ENCODE assay signal across 8 mouse cellular contexts in the genomic region with DNA sequence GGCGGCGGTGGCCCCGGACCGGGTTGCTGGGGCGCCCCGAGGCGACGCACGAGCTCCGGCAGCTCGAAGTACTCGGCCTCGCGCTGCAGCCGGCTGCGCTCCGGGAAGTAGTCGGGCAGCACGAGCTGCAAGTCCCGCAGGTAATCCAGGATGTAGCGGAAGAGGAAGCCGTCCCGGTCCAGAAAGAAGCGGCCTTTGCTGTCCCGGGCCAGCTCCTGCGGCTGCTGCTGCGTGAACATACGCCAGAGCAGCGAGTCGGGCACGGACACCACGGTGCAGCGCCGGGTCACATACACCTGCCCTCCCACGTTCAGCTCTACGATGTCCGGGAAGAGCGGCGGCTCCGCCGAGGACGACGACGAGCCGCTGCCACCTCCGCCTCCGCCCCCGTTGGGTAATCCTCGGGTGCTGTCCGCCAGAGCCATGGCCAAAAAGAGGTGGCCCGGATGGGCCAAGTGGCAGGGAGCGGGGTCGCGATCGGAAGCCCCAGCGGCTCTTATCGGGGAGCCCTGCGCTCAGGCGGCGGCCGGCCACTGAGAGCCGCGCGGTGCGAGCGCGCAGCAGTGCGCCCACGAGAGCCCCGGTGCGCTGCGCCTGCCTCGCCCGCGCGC. TPM values are rescaled to one million over a fixed set of nuclear protein-coding genes. Genes with fewer than 3 reads are reported as not detected.
DNase-seq lines count a peak whose midpoint lies in the region; ATAC-seq and TF ChIP-seq lines count a peak whose summit lies in the region.

No protein-coding gene starts in this region.

- H3K9ac ChIP-seq in heart, embryonic 12.5 days: peak overlapping the region; percentile 76
- peak overlapping the region; percentile 71 for H3K9ac ChIP-seq in kidney, embryonic 14.5 days (ENCODE audit: low read depth, low read length)
- H3K9ac ChIP-seq in limb, embryonic 14.5 days (ENCODE audit: low read depth, low read length, severe bottlenecking): peak overlapping the region; percentile 89

- no peak for TF ChIP-seq CTCF in G1E (IDR thresholded peaks at IDR 0.05; ENCODE audit: low read depth, low read length)
- TF ChIP-seq CTCF in olfactory bulb, adult 2 months (IDR thresholded peaks at IDR 0.05; ENCODE audit: insufficient read depth, low read depth, low read length): no peak

- no peaks in the 10 kb centered on the region for H3K27me3 ChIP-seq in G1E (ENCODE audit: insufficient read depth, low read length)
- H3K27me3 ChIP-seq in heart, embryonic 12.5 days (replicated peaks): no peaks in the 10 kb centered on the region; the same call in 1 of the 2 replicates
- no peaks in the 10 kb centered on the region; the same call in 1 of the 2 replicates for H3K27me3 ChIP-seq in kidney, embryonic 14.5 days (ENCODE audit: control insufficient read depth, insufficient read depth, low read length)
- H3K27me3 ChIP-seq in limb, embryonic 14.5 days (ENCODE audit: control insufficient read depth, insufficient read depth, low read length): no peaks in the 10 kb centered on the region

- peak; percentile 92; the same call in 1 of the 2 replicates for TF ChIP-seq POLR2A in limb, embryonic 14.5 days (IDR thresholded peaks at IDR 0.05; ENCODE audit: borderline replicate concordance, extremely low read depth, insufficient read depth, insufficient read length)
- peak; percentile 87 for TF ChIP-seq POLR2A in olfactory bulb, adult 2 months (IDR thresholded peaks at IDR 0.05; ENCODE audit: insufficient read depth, low read depth, low read length)

- H3K36me3 ChIP-seq in G1E (replicated peaks): no peaks in the 10 kb centered on the region
- no peaks in the 10 kb centered on the region for H3K36me3 ChIP-seq in heart, embryonic 12.5 days
- H3K36me3 ChIP-seq in kidney, embryonic 14.5 days (ENCODE audit: control insufficient read depth, insufficient read depth, low read length): no peaks in the 10 kb centered on the region
- no peaks in the 10 kb centered on the region for H3K36me3 ChIP-seq in limb, embryonic 14.5 days (ENCODE audit: control insufficient read depth, insufficient read depth, low read length)

- peak overlapping the region; percentile 85 for H3K4me2 ChIP-seq in heart, embryonic 12.5 days
- peak overlapping the region; percentile 82 for H3K4me2 ChIP-seq in kidney, embryonic 14.5 days (replicated peaks; ENCODE audit: low read depth, low read length)
- peak overlapping the region; percentile 78 for H3K4me2 ChIP-seq in limb, embryonic 14.5 days (replicated peaks; ENCODE audit: low read depth, low read length, severe bottlenecking)

- H3K9me3 ChIP-seq in G1E (replicated peaks): peaks cover 35% of the 10 kb centered on the region
- no peaks in the 10 kb centered on the region for H3K9me3 ChIP-seq in heart, embryonic 12.5 days (replicated peaks)
- H3K9me3 ChIP-seq in kidney, embryonic 14.5 days (ENCODE audit: control insufficient read depth, low read length): no peaks in the 10 kb centered on the region
- H3K9me3 ChIP-seq in limb, embryonic 14.5 days (ENCODE audit: control insufficient read depth, low read length): no peaks in the 10 kb centered on the region

- H3K4me3 ChIP-seq in G1E (ENCODE audit: low read depth, low read length): peak overlapping the region; percentile 24; the same call in 1 of the 2 replicates
- peak overlapping the region; percentile 69 for H3K4me3 ChIP-seq in heart, embryonic 12.5 days
- H3K4me3 ChIP-seq in kidney, embryonic 14.5 days (ENCODE audit: low read length): peak overlapping the region; percentile 54
- peak overlapping the region; percentile 80 for H3K4me3 ChIP-seq in limb, embryonic 14.5 days (replicated peaks; ENCODE audit: low read length)
- H3K4me3 ChIP-seq in olfactory bulb, adult 2 months (ENCODE audit: insufficient read depth, low read depth, low read length): peak overlapping the region; percentile 85

- peak overlapping the region; percentile 72 for H3K27ac ChIP-seq in heart, embryonic 12.5 days (ENCODE audit: poor library complexity, severe bottlenecking)
- peak overlapping the region; percentile 63; the same call in 1 of the 2 replicates for H3K27ac ChIP-seq in kidney, embryonic 14.5 days (ENCODE audit: low read depth, low read length)
- peak overlapping the region; percentile 93 for H3K27ac ChIP-seq in limb, embryonic 14.5 days (replicated peaks; ENCODE audit: low read depth, low read length)
- H3K27ac ChIP-seq in olfactory bulb, adult 2 months (ENCODE audit: insufficient read depth, low read depth, low read length): peak overlapping the region; percentile 69

- 0% methylated on average over 74 of the region's 76 CpGs for WGBS in heart, embryonic 12.5 days
- under 1% methylated on average over 75 of the region's 76 CpGs for WGBS in kidney, embryonic 14.5 days
- WGBS in limb, embryonic 14.5 days: 1% methylated on average over 65 of the region's 76 CpGs
- WGBS in olfactory bulb, adult 2 months: under 1% methylated on average over 76 of the region's 76 CpGs

- peak; percentile 37 to 46 for DNase-seq in CD8-positive naive resting alpha-beta T cell, adult 2 months (ENCODE audit: low read depth in 2 of 2, low spot score in 2 of 2)
- no peak for DNase-seq in G1E (ENCODE audit: low spot score)
- DNase-seq in embryo, embryonic 11.5 days (ENCODE audit: low read depth, low spot score): peak; percentile 39
- DNase-seq in limb, embryonic 14.5 days (ENCODE audit: low spot score): no peak
- no peak for DNase-seq in adrenal gland, postnatal 25 days

- no peaks in the 10 kb centered on the region for H3K4me1 ChIP-seq in G1E (ENCODE audit: insufficient read depth, low read depth, low read length)
- H3K4me1 ChIP-seq in heart, embryonic 12.5 days (replicated peaks): peaks cover 12% of the 10 kb centered on the region
- H3K4me1 ChIP-seq in kidney, embryonic 14.5 days (ENCODE audit: control insufficient read depth, insufficient read depth, low read length): no peaks in the 10 kb centered on the region
- no peaks in the 10 kb centered on the region; the same call in 1 of the 2 replicates for H3K4me1 ChIP-seq in limb, embryonic 14.5 days (ENCODE audit: control insufficient read depth, insufficient read depth, low read length)
- peaks cover 5% of the 10 kb centered on the region for H3K4me1 ChIP-seq in olfactory bulb, adult 2 months (ENCODE audit: control insufficient read depth, insufficient read depth, low read length)

- no peak for ATAC-seq in G1E (ENCODE audit: extremely low read depth, insufficient number of reproducible peaks, low FRiP score, poor library complexity, severe bottlenecking)
- ATAC-seq in heart, embryonic 12.5 days (ENCODE audit: insufficient number of reproducible peaks, low FRiP score): peak; percentile 16
- ATAC-seq in kidney, embryonic 14.5 days (ENCODE audit: low FRiP score, low TSS enrichment): peak; percentile 36
- ATAC-seq in limb, embryonic 14.5 days (ENCODE audit: low FRiP score, low read depth): peak; percentile 36

RNA-seq across cellular contexts. Expression of a gene that starts 0.3 kb away (rescaled TPM):
- total RNA-seq in G1E (2014; fragmentation: Nextera tagmentation) (2.0 TPM in 1 of 2 replicates, not detected in the other), G1E (2017) (under 0.01 and 0.05 TPM in 2 replicates)
- 0.01 TPM in 1 of 2 replicates, not detected in the other for polyA plus RNA-seq in G1E (2012)
- polyA plus RNA-seq in heart, embryonic 12.5 days (2016; fragmentation: Nextera tagmentation; extraction: Ambion mirVana): 4.8 and 5.4 TPM in 2 replicates
- 8.3 and 13.4 TPM in 2 replicates for polyA plus RNA-seq in kidney, embryonic 14.5 days (2014; fragmentation: Nextera tagmentation; extraction: Ambion mirVana)
- 114 and 148 TPM in 2 replicates for polyA plus RNA-seq in limb, embryonic 14.5 days (2012; rRNA removed)
- polyA plus RNA-seq in limb, embryonic 14.5 days (2014; fragmentation: Nextera tagmentation; extraction: Ambion mirVana): 81.4 and 84.3 TPM in 2 replicates
- polyA plus RNA-seq in olfactory bulb, adult 2 months (2012; ENCODE audit: insufficient read depth, insufficient read length, low replicate concordance, missing spikeins): 83.4 and 413 TPM in 2 replicates
- total RNA-seq in adrenal gland, postnatal 25 days (2021): 38.4 and 42.5 TPM in 2 replicates

Comparison
In these comparisons a context has a peak if more than half of its experiments do, and no peak if none do; other contexts are left out.
1. DNase-seq: peak in CD8-positive naive resting alpha-beta T cell, adult 2 months (2 of 2) and embryo, embryonic 11.5 days (single experiment); none in G1E (single experiment), limb, embryonic 14.5 days (single experiment) and adrenal gland, postnatal 25 days (single experiment).
2. H3K4me3 ChIP-seq: peak in every context shown above with its lines; median percentile 85 in olfactory bulb, adult 2 months; 80 in limb, embryonic 14.5 days; 69 in heart, embryonic 12.5 days; 54 in kidney, embryonic 14.5 days; 24 in G1E.
3. Peak in every context shown above with its lines, with median percentiles within 50 percentile points of each other: H3K27ac ChIP-seq, H3K4me2 ChIP-seq and H3K9ac ChIP-seq.